Mouse (Mus musculus): ENCODE data around the gene Gadd45gip1.
A peak's percentile ranks its signal among the peaks of the same experiment; 100 is the strongest.

The Gadd45gip1 gene

DNA sequence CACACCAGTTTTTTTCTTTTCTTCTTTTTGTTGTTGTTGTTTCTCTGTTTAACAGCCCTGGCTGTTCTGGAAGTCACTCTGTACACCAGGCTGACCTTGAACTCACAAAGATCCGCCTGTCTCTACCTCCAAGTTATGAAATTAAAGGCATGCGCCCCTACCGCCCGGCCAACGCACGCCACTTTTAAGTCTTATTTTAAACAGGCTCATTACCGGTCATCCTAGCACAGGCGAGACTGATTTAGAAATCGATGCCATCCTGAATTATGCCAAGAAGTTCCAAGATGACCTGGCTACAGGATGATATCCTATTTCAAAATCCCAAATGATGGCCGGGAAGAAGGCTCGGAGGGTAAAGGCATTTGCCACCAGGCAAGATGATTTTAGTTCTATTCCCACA is at the start of gene Gadd45gip1:
Gene Gadd45gip1 (plus strand): TSS at position 33 of the 400 bp plus-strand sequence.
- no peak for DNase-seq (ENCODE audit: extremely low spot score, low spot score)

GRCm38 (mm10) chr8:84781686-84782505 is 49.4 kb upstream of the Gadd45gip1 start:
- peak; percentile 49 for DNase-seq (ENCODE audit: extremely low spot score, low spot score)

DNA sequence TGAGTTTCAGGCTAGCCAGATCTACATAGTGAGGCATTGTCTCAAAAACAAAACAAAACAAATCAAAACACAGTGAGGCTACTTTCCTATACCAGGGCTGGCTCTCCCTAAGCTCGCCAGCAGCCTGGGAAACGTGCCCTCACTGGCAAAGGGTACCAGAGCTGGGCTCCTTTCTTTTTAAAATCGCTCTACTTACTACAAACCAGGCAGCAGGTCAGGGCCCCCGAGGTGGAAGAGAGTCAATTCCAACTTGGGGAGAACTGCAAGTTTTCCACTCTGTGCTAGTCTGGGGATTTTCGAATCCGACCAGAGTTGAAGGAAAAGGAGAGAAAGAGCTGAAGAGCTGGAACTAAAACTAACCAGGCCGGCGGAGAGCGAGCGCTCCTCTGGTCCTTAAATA is 48.6 kb upstream of the Gadd45gip1 start:
- DNase-seq (ENCODE audit: extremely low spot score, low spot score), result peak; percentile 56

DNA sequence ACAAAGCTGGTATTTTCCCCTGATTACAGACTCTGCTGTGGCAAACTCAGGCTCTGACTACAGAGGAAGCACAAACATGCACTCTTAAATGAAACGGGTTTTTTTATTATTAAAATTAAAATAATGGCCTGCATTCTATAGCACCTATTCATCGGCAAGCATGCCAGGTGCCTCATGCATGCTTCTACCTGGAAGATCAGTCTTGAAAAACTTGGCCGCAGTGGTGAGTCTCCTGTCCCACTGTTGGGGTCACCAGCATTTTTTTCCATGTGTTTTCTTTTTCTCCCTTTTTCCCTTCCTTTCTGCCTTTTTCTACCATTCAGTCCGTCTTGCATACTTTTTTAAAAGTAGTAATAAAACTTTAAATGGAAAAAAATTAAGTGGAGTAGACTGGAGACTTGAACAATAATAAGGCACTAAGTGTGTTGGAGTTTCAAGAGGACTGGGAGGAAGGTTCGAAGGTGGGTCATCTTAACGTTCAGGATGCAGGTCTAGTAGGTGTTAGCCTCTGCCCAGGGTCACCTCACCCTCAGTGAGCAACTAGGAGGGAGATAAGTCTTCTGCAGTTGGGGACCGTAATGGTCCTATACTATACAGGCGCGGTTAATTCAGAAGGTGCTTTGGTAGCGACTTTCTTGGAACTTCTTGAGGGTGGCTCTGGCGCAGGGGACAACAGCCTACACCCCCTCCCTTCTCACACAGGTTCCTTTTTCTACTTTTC is 48.0 kb upstream of the Gadd45gip1 start:
- no peak for DNase-seq (ENCODE audit: extremely low spot score, low spot score)

DNA sequence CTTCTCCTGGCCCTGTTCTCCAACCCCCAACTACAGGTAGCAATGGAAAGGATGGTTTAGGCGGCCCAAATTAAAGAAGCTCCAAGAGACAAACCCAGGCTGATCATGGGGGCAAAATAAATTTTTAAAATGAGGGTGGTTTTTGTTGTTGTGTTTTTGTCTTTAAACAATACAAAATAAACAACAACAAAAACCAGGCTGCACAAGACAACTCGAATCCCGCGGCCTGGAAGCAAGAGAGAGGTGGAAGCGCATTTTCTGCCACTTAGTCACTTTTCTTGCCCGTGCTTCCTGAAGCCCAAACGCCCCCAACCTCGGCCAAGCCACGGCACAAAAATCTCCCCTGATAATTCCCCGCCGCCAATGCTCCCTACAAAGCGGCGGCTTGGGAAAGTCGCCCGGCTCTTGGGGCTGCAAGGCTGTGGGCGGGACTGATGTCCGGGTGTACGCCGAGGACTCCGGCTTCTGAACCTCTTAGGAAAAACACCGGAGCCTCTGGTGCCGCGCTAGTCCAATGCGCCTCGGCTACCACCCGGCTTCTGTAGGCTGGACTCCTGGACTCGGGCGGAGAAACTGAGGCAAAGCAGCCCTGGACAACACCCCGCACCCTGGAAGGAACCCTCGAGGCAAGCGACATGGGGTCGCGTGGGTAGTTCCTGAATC is 47.3 kb upstream of the Gadd45gip1 start:
- DNase-seq (ENCODE audit: extremely low spot score, low spot score), result peak; percentile 67

DNA sequence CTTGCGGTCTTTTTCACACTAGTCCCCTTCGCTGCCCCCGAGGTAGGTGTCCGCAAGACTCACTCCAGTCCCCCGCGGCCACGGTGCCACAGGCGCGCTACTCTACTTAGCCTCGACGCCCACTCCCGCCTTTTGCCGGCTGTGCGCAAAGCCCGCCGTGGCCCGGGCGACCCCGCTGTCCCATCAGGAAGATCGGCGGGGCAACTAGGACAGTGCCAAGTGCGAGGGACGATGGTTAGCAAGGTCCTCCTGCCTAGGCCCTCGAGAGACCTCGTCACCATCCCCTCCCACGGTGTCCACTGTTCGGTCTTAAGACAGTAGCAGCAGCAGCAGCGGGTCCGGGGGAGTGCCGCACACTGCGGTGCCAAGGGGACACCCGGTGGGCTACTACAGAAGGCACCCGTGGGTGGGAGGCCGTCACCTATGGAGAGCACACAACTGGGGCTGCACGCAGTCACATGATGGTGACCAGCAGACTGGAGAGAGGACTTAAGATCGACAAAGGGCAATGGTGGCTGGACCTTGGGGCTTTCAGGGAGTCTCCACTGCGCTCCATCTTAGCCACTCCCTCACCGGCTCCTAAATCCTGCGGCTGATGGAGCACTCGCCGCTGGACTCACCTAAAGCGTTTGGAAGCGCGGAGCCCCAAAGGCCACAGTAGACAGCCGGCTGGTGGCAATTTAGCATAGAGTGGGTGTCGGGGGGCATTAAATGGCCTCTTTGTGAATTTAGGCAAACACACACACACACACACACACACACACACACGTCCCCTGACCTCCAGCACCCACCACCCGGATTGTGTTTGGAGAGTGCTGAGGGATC is 46.4 kb upstream of the Gadd45gip1 start:
- DNase-seq (ENCODE audit: extremely low spot score, low spot score), result peak; percentile 62

DNA sequence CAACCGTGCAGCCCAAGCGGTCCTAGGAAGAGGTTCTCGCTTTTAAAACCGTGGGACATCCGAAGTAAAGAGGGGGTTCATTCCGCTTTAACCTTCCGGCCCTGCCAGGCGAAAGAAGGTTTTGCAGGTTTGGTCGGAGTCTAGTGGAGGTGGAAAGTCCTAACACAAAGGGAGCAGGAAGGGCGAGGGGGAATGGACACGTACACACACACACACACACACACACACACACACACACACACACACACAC is 45.9 kb upstream of the Gadd45gip1 start:
- no peak for DNase-seq (ENCODE audit: extremely low spot score, low spot score)

DNA sequence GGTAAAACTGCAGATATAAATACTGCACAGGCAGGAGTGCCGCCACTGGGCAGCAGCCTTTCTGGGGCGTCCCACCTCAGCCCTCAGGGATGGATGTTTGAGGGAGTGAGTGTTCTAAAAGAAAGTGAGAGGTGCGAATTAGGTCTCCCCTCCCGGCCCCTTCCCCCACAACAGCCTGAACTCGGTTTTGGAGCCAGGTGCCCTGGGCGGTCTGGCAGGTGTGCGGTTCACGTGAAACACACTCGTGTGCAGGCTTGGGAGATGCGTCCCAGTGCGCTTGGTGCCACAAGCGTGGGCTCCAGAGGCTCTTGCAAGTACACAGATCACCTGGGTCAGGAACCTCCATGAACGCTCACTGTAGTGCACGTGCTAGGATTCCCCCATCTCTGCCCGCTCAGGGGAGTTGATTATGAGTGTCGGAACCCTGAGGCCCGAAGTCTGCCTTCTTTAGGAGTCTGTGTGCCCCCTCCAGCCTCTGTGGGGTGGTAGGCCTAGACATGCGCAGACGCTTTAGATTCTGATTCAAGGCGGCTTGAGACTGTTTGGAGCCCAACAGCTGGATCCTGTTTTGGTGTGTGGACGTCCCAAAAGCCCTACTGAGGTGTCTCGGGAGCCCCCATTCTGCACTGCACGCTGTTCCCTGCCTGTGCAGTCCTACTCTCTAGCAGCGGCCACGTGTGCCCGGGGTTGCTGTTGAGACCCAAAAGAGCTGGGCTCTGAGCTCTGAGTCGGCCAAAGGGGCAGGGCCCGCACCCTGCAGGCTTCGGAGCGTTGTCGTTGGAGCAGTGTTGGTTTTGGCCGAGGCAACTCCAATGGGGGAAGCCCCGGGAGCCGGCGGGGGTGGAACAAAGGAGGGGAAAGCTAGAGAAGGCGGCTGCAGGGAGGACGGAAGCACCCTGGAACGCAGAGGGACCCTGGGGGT is 45.3 kb upstream of the Gadd45gip1 start:
- DNase-seq (ENCODE audit: extremely low spot score, low spot score), result no peak

DNA sequence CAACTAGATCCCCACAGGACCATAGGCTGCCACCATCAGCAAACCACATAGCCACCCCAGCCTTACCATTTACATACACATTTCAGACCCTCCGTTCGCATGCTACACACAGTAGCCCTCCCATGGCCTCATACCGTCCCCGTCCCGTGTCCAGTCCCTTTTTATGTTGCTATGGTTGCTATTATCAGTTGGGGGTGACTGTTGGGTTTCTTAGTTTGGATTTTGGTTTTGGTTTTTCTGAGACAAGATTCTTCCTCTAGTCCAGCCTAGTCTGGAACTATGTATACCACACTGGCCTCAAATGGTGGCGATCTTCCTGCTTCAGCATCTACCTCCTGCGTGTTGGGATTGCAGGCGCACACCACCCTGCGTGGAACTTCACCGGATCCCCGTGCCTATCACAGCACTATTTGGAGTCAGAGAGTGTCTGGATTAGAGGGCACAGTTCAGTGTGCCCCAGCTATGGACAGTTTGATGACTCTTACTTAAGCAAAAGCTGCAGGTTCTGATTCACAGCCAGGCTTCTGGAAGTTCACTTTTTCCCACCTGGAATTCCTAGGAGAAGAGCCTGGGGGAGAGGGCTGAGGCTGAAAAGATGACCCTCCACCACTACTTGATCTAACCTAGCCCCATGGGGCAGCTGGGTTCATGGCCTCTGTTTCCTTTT is 44.4 kb upstream of the Gadd45gip1 start:
- no peak for DNase-seq (ENCODE audit: extremely low spot score, low spot score)

GRCm38 (mm10) chr8:84787523-84788302 is 43.6 kb upstream of the Gadd45gip1 start:
- DNase-seq (ENCODE audit: extremely low spot score, low spot score), result no peak

DNA sequence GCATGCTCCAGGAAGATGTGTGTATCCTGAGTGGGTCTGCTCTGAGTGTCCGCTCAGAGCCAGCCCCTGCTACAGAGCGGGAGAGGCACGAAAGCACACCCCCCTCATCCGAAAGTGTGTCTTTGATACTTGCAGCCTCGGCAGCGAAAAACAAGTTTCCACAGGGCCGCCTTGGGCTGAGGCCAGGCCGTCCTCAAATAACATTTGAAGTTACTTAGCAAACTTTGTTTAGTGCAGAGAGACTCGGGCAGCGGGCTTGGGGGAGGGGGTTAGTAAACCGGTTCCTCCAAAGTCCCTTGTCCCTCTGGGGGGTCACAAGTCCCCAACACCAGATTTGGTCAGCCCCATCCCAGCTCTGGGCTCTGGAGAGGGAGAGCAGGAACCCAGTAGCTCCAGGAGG is 42.4 kb upstream of the Gadd45gip1 start:
- no peak for DNase-seq (ENCODE audit: extremely low spot score, low spot score)

GRCm38 (mm10) chr8:84789345-84789744 is 42.0 kb upstream of the Gadd45gip1 start:
- DNase-seq (ENCODE audit: extremely low spot score, low spot score), result no peak

DNA sequence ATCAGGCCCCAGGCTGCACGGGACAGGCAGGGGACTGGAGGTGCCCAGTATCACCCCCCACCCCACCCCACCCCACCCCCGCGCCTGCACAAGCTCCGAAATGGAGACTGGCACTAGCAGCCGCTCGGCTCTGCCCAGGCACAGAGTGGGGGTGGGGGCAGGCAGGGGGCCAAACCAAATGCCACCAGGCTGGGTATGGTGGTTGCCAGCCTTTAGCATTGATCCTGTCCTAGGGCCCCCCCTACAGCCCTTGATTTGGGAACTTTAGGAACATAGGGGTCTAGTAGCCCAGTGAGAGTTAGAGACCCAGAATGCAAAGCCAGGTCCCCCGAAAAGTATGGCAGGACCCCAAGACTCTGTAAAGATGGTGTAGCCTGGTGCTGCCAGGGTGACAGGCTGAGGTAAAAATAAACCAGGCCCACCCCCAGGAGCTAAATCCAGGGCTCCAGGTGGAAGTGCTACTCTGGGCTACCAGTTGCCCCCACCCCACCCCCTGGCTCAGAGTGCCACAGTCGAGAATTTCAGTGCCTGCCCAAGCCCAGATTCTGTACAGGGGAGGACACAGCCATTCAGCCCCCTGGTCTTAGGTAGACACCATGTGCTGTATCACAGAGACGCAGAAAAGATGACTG is 41.4 kb upstream of the Gadd45gip1 start:
- no peak for DNase-seq (ENCODE audit: extremely low spot score, low spot score)

DNA sequence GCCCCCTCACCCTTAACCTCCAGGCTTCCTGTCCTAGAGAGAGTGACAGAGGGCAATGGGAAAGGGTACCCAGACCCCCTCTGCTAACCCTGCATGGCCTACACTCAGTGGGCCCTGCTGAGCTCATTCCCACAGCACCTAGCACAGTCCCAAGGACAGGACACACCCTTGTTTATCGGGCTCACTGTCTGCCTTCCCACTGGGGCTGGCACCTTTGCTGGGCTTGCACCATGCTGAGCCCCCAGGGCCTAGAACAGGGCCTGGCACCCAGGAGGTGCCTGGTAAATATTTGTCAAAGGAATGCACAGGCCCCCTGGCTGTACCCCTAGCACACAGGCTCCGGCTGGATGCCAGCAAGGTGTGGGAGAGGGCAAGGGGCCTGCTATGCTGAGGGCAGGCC is 40.8 kb upstream of the Gadd45gip1 start:
- no peak for DNase-seq (ENCODE audit: extremely low spot score, low spot score)

GRCm38 (mm10) chr8:84792429-84792947 is 38.8 kb upstream of the Gadd45gip1 start:
- DNase-seq (ENCODE audit: extremely low spot score, low spot score), result no peak

- no peak for DNase-seq (ENCODE audit: extremely low spot score, low spot score)
Measured at GRCm38 (mm10) chr8:84793134-84793533, 38.2 kb upstream of the Gadd45gip1 start.

GRCm38 (mm10) chr8:84793791-84794485 is 37.4 kb upstream of the Gadd45gip1 start:
- no peak for DNase-seq (ENCODE audit: extremely low spot score, low spot score)

DNA sequence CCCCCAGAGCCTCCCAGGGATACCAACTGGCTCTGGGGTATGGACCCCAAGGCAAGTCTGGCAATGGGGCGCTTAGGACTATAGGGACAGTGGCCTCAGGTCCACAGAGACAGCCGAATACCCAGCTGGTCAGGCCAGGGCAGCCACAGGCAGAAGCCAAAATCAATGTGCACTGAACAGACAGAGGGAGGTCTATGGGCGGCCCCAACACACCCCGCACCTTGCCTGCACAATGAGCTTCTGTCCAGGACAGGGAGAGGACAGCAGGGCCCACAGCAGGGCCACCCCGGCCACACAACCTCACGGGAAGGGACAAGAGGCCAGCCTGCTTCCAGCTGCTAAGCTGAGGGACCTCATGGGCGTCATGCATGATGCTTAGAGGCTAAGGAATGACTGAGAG is 36.8 kb upstream of the Gadd45gip1 start:
- DNase-seq (ENCODE audit: extremely low spot score, low spot score), result no peak

Measured in neural tube, embryonic 10.5 days (tissue).